8 mouse cellular contexts compared by ENCODE assay signal in the genomic region with DNA sequence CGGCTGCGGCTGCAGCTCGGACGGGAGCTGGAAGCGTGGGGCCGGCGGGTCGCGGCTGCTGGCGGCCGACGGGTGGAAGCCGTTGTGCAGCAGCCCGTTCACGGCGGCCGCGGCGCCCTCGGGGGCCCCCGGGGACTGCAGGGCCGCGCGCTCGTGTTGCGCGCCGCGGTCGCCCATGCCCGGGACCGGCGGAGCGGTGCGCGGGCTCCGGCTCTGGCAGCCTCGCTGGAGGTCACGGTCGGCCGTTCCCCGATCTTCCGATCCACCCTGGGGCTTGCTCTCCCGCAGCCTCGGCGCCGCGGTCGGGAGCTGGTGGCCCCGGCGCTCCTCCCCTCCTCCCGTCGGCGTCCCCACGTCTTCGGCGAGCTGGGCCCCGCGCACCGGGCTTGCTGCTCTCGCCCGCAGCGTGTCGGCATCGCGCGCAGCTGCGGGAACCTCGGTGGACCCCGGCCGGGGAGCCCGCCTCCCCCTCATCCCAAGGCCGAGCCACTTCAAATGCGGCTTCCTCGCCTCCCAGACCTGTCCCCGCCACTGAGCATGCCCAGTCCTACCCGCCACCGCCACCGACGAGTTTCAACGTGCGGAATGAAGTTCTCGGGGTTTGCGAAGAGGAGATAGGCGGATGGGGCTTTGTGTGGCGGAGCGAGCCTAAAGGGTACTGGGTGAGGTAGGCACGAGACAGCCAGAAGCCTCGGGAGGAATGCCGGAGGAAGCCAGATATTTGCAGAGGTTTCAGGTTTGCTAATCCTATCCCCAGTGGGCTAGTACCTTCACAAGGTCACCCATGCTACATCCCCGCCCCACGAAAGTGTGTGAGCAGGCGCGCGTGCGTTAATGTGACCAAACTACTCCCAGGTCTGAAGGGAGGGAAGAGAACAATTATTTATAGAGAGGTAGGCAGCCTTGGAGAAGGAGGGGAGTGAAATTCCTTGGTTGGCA. TPM values are rescaled to one million over a fixed set of nuclear protein-coding genes. Genes with fewer than 3 reads are reported as not detected.
DNase-seq lines count a peak whose midpoint lies in the region; ATAC-seq lines count a peak whose summit lies in the region.

A gene (minus strand): TSS at position 853 of the 939 bp plus-strand sequence.

- no peaks in the 10 kb centered on the region for H3K27me3 ChIP-seq in hindbrain, embryonic 14.5 days (ENCODE audit: control insufficient read depth, insufficient read depth, low read length)

- H3K4me1 ChIP-seq in hindbrain, embryonic 14.5 days (replicated peaks; ENCODE audit: control insufficient read depth, insufficient read depth, low read length), result peaks cover 9% of the 10 kb centered on the region

- H3K4me3 ChIP-seq in hindbrain, embryonic 14.5 days (replicated peaks; ENCODE audit: low read length), result peak within 1 kb of the TSS; percentile 97

- peak within 1 kb of the TSS; percentile 97 for H3K27ac ChIP-seq in hindbrain, embryonic 14.5 days

- H3K9ac ChIP-seq in hindbrain, embryonic 14.5 days, result peak within 1 kb of the TSS; percentile 97

- ATAC-seq in hindbrain, embryonic 14.5 days (ENCODE audit: low FRiP score), result peak; percentile 82

- under 1% methylated on average over 95 of the region's 96 CpGs for WGBS in hindbrain, embryonic 14.5 days

- peak; percentile 69 for DNase-seq in NIH3T3 (ENCODE audit: low read depth)
- peak; percentile 69 for DNase-seq in cerebellum, adult 9-10 months
- DNase-seq in frontal cortex, postnatal 25 days (ENCODE audit: low spot score in 2 of 2), result peak; percentile 58 to 73
- peak; percentile 75 for DNase-seq in hindbrain, embryonic 14.5 days (ENCODE audit: low spot score)
- peak; percentile 53 for DNase-seq in left cerebral cortex, adult 11 months (ENCODE audit: low spot score)
- peak; percentile 72 for DNase-seq in lung, postnatal 36 days
- DNase-seq in right cerebral cortex, adult 18-20 months, result peak; percentile 84
- DNase-seq in urinary bladder, adult 2 months (ENCODE audit: low spot score), result peak; percentile 74

- no peaks in the 10 kb centered on the region for H3K9me3 ChIP-seq in hindbrain, embryonic 14.5 days (ENCODE audit: control insufficient read depth, low read length)

- no peaks in the 10 kb centered on the region for H3K36me3 ChIP-seq in hindbrain, embryonic 14.5 days (replicated peaks; ENCODE audit: control insufficient read depth, insufficient read depth)

- H3K4me2 ChIP-seq in hindbrain, embryonic 14.5 days (replicated peaks), result peak within 1 kb of the TSS; percentile 85

RNA-seq across cellular contexts. Expression of the gene that starts here (rescaled TPM):
- 14.4 and 15.7 TPM in 2 replicates for polyA plus RNA-seq in hindbrain, embryonic 14.5 days (2014; fragmentation: Nextera tagmentation; extraction: Ambion mirVana)
- polyA plus RNA-seq in urinary bladder, adult 2 months (2012; rRNA removed), result 1.4 and 3.2 TPM in 2 replicates

Comparison
In these comparisons a context has a peak if more than half of its experiments do, and no peak if none do; other contexts are left out.
1. Peak in every context shown above with its lines: DNase-seq, ATAC-seq, H3K4me3 ChIP-seq and H3K27ac ChIP-seq.